Mouse (Mus musculus): ENCODE data around the gene Tmem40. TPM values are rescaled to one million over a fixed set of nuclear protein-coding genes. Genes with fewer than 3 reads are reported as not detected.
A peak's percentile ranks its signal among the peaks of the same experiment; 100 is the strongest.

The Tmem40 gene
- polyA plus RNA-seq, 1 experiment from 2014 or later, result 3.3 TPM

GRCm38 (mm10) chr6:115730560-115731342 lies 31.5 kb downstream of the Tmem40 start:
- no peaks in the 10 kb centered on the region for H3K36me3 ChIP-seq (ENCODE audit: control insufficient read depth, insufficient read depth, low read length)
- no peak overlapping the region for H3K9ac ChIP-seq (replicated peaks; ENCODE audit: low read depth, low read length)
- H3K4me1 ChIP-seq (ENCODE audit: control insufficient read depth, insufficient read depth, low read length), result no peaks in the 10 kb centered on the region
- no peak overlapping the region for H3K4me2 ChIP-seq (replicated peaks; ENCODE audit: low read depth, low read length)
- ATAC-seq (ENCODE audit: insufficient number of reproducible peaks, insufficient read depth, low FRiP score, low read depth), result no peak
- H3K27me3 ChIP-seq (ENCODE audit: control insufficient read depth, insufficient read depth, low read length), result no peaks in the 10 kb centered on the region
- no peaks in the 10 kb centered on the region for H3K9me3 ChIP-seq (ENCODE audit: control insufficient read depth, low read depth, low read length)
- WGBS, result 51% methylated on average over 20 of the region's 20 CpGs
- no peak overlapping the region for H3K4me3 ChIP-seq (ENCODE audit: low read depth, low read length)
- no peak overlapping the region for H3K27ac ChIP-seq (ENCODE audit: low read length)

GRCm38 (mm10) chr6:115727570-115727969 lies 34.6 kb downstream of the Tmem40 start:
- Histone ChIP-seq H3K27me3 (ENCODE audit: control insufficient read depth, insufficient read depth, low read length) (no peaks in the 10 kb centered on the region), H3K27ac (ENCODE audit: low read length) (no peak overlapping the region), H3K4me3 (ENCODE audit: low read depth, low read length) (no peak overlapping the region), H3K9ac (replicated peaks; ENCODE audit: low read depth, low read length) (no peak overlapping the region), H3K9me3 (ENCODE audit: control insufficient read depth, low read depth, low read length) (no peaks in the 10 kb centered on the region), H3K4me1 (ENCODE audit: control insufficient read depth, insufficient read depth, low read length) (no peaks in the 10 kb centered on the region), H3K4me2 (replicated peaks; ENCODE audit: low read depth, low read length) (no peak overlapping the region), H3K36me3 (ENCODE audit: control insufficient read depth, insufficient read depth, low read length) (no peaks in the 10 kb centered on the region)
- ATAC-seq (ENCODE audit: insufficient number of reproducible peaks, insufficient read depth, low FRiP score, low read depth), result no peak
- WGBS, result 51% methylated on average over 2 of the region's 2 CpGs

- no peak overlapping the region for H3K4me3 ChIP-seq (ENCODE audit: low read depth, low read length)
Observed at GRCm38 (mm10) chr6:115727108-115727507, 35.1 kb downstream of the Tmem40 start.

GRCm38 (mm10) chr6:115722246-115722645 lies 40.0 kb downstream of the Tmem40 start:
- no peaks in the 10 kb centered on the region for H3K27me3 ChIP-seq (ENCODE audit: control insufficient read depth, insufficient read depth, low read length)
- H3K27ac ChIP-seq (ENCODE audit: low read length), result no peak overlapping the region
- 78% methylated on average over 5 of the region's 5 CpGs for WGBS
- no peak overlapping the region for H3K4me3 ChIP-seq (ENCODE audit: low read depth, low read length)
- 0 out of 2 replicates have a peak, but pooled peaks cover 3% of the 10 kb centered on the region for H3K4me1 ChIP-seq (ENCODE audit: control insufficient read depth, insufficient read depth, low read length)
- no peaks in the 10 kb centered on the region for H3K36me3 ChIP-seq (ENCODE audit: control insufficient read depth, insufficient read depth, low read length)
- no peak for ATAC-seq (ENCODE audit: insufficient number of reproducible peaks, insufficient read depth, low FRiP score, low read depth)
- no peaks in the 10 kb centered on the region for H3K9me3 ChIP-seq (ENCODE audit: control insufficient read depth, low read depth, low read length)
- no peak overlapping the region for H3K4me2 ChIP-seq (replicated peaks; ENCODE audit: low read depth, low read length)
- H3K9ac ChIP-seq (replicated peaks; ENCODE audit: low read depth, low read length), result no peak overlapping the region

More at GRCm38 (mm10) chr6:115727108-115727507, 35.1 kb downstream of the Tmem40 start:
- no peak for ATAC-seq (ENCODE audit: insufficient number of reproducible peaks, insufficient read depth, low FRiP score, low read depth)
- Histone ChIP-seq H3K27ac (ENCODE audit: low read length) (no peak overlapping the region), H3K9ac (replicated peaks; ENCODE audit: low read depth, low read length) (no peak overlapping the region), H3K36me3 (ENCODE audit: control insufficient read depth, insufficient read depth, low read length) (no peaks in the 10 kb centered on the region), H3K27me3 (ENCODE audit: control insufficient read depth, insufficient read depth, low read length) (no peaks in the 10 kb centered on the region), H3K9me3 (ENCODE audit: control insufficient read depth, low read depth, low read length) (no peaks in the 10 kb centered on the region), H3K4me2 (replicated peaks; ENCODE audit: low read depth, low read length) (no peak overlapping the region), H3K4me1 (ENCODE audit: control insufficient read depth, insufficient read depth, low read length) (no peaks in the 10 kb centered on the region)
- WGBS, result 83% methylated on average over 1 of the region's 1 CpGs

GRCm38 (mm10) chr6:115717715-115718558 lies 44.3 kb downstream of the Tmem40 start:
- no peaks in the 10 kb centered on the region for H3K9me3 ChIP-seq (ENCODE audit: control insufficient read depth, low read depth, low read length)
- no peaks in the 10 kb centered on the region for H3K36me3 ChIP-seq (ENCODE audit: control insufficient read depth, insufficient read depth, low read length)
- WGBS, result 2% methylated on average over 15 of the region's 15 CpGs
- H3K27me3 ChIP-seq (ENCODE audit: control insufficient read depth, insufficient read depth, low read length), result no peaks in the 10 kb centered on the region
- H3K27ac ChIP-seq (ENCODE audit: low read length), result peak overlapping the region; percentile 78
- no peak overlapping the region for H3K4me3 ChIP-seq (ENCODE audit: low read depth, low read length)
- 0 out of 2 replicates have a peak, but pooled peaks cover 9% of the 10 kb centered on the region for H3K4me1 ChIP-seq (ENCODE audit: control insufficient read depth, insufficient read depth, low read length)
- peak; percentile 96 for ATAC-seq (ENCODE audit: insufficient number of reproducible peaks, insufficient read depth, low FRiP score, low read depth)
- peak overlapping the region; percentile 35 for H3K4me2 ChIP-seq (replicated peaks; ENCODE audit: low read depth, low read length)
- no peak overlapping the region for H3K9ac ChIP-seq (replicated peaks; ENCODE audit: low read depth, low read length)

- Histone ChIP-seq H3K4me1 (ENCODE audit: control insufficient read depth, insufficient read depth, low read length) (0 out of 2 replicates have a peak, but pooled peaks cover 9% of the 10 kb centered on the region), H3K27ac (ENCODE audit: low read length) (peak overlapping the region; percentile 84), H3K9ac (replicated peaks; ENCODE audit: low read depth, low read length) (no peak overlapping the region), H3K9me3 (ENCODE audit: control insufficient read depth, low read depth, low read length) (no peaks in the 10 kb centered on the region), H3K4me2 (replicated peaks; ENCODE audit: low read depth, low read length) (peak overlapping the region; percentile 16), H3K4me3 (ENCODE audit: low read depth, low read length) (no peak overlapping the region), H3K27me3 (ENCODE audit: control insufficient read depth, insufficient read depth, low read length) (no peaks in the 10 kb centered on the region), H3K36me3 (ENCODE audit: control insufficient read depth, insufficient read depth, low read length) (no peaks in the 10 kb centered on the region)
- peak; percentile 49 for ATAC-seq (ENCODE audit: insufficient number of reproducible peaks, insufficient read depth, low FRiP score, low read depth)
- 9% methylated on average over 8 of the region's 8 CpGs for WGBS
Observed at GRCm38 (mm10) chr6:115717101-115717652, 45.0 kb downstream of the Tmem40 start.

GRCm38 (mm10) chr6:115711261-115711660 lies 50.9 kb downstream of the Tmem40 start:
- no peaks in the 10 kb centered on the region for H3K36me3 ChIP-seq (ENCODE audit: control insufficient read depth, insufficient read depth, low read length)
- no peak overlapping the region for H3K4me2 ChIP-seq (replicated peaks; ENCODE audit: low read depth, low read length)
- H3K9me3 ChIP-seq (ENCODE audit: control insufficient read depth, low read depth, low read length), result no peaks in the 10 kb centered on the region
- ATAC-seq (ENCODE audit: insufficient number of reproducible peaks, insufficient read depth, low FRiP score, low read depth), result no peak
- no peak overlapping the region for H3K4me3 ChIP-seq (ENCODE audit: low read depth, low read length)
- H3K27ac ChIP-seq (ENCODE audit: low read length), result no peak overlapping the region
- H3K9ac ChIP-seq (replicated peaks; ENCODE audit: low read depth, low read length), result no peak overlapping the region
- no peaks in the 10 kb centered on the region for H3K27me3 ChIP-seq (ENCODE audit: control insufficient read depth, insufficient read depth, low read length)
- H3K4me1 ChIP-seq (ENCODE audit: control insufficient read depth, insufficient read depth, low read length), result no peaks in the 10 kb centered on the region
- WGBS, result 76% methylated on average over 2 of the region's 3 CpGs

- Histone ChIP-seq H3K27me3 (ENCODE audit: control insufficient read depth, insufficient read depth, low read length) (no peaks in the 10 kb centered on the region), H3K36me3 (ENCODE audit: control insufficient read depth, insufficient read depth, low read length) (no peaks in the 10 kb centered on the region), H3K4me3 (ENCODE audit: low read depth, low read length) (no peak overlapping the region), H3K9me3 (ENCODE audit: control insufficient read depth, low read depth, low read length) (no peaks in the 10 kb centered on the region), H3K9ac (replicated peaks; ENCODE audit: low read depth, low read length) (no peak overlapping the region), H3K27ac (ENCODE audit: low read length) (no peak overlapping the region), H3K4me1 (ENCODE audit: control insufficient read depth, insufficient read depth, low read length) (no peaks in the 10 kb centered on the region), H3K4me2 (replicated peaks; ENCODE audit: low read depth, low read length) (no peak overlapping the region)
- 79% methylated on average over 5 of the region's 5 CpGs for WGBS
- ATAC-seq (ENCODE audit: insufficient number of reproducible peaks, insufficient read depth, low FRiP score, low read depth), result no peak
Observed at GRCm38 (mm10) chr6:115702901-115703300, 59.3 kb downstream of the Tmem40 start.
